Mouse (Mus musculus) liver, postnatal 0 days (tissue): ENCODE data around the gene Spc24. TPM values are rescaled to one million over a fixed set of nuclear protein-coding genes. Genes with fewer than 3 reads are reported as not detected.

Experiments used
- ATAC-seq: fragments of 200-750 bp; cut with Nextera tagmentation; 2 replicates; pipeline ENCODE4 v1.8.0; 2017; ENCODE audit warnings: mild to moderate bottlenecking, moderate library complexity
- DNase-seq: peaks from one replicate; pipeline ENCODE4 v3.0.0-alpha.2; 2016
- H3K27ac ChIP-seq: fragments of 300-500 bp; sonication (generic); 2 replicates; pipeline ENCODE4 v1.5.1; 2014; ENCODE audit warnings: antibody characterized with exemption, moderate library complexity, mild to moderate bottlenecking, low read depth
- H3K27me3 ChIP-seq: fragments of 300-500 bp; sonication (generic); 2 replicates; pipeline ENCODE4 v1.6.1; 2014; ENCODE audit warnings: low read length, control low read depth, mixed read lengths; ENCODE audit not compliant: insufficient read depth
- H3K36me3 ChIP-seq: fragments of 300-500 bp; sonication (generic); replicated peaks from 2 replicates; pipeline ENCODE4 v1.6.1; 2014; ENCODE audit warnings: mild to moderate bottlenecking, control low read depth, low read length, moderate library complexity, mixed read lengths; ENCODE audit not compliant: insufficient read depth
- H3K4me1 ChIP-seq: fragments of 300-500 bp; sonication (generic); 2 replicates; pipeline ENCODE4 v1.6.1; 2014; ENCODE audit warnings: antibody characterized with exemption, mild to moderate bottlenecking, control low read depth; ENCODE audit not compliant: insufficient read depth
- H3K4me2 ChIP-seq: fragments of 300-500 bp; sonication (generic); 2 replicates; pipeline ENCODE4 v1.6.1; 2014; ENCODE audit warnings: low read depth, mild to moderate bottlenecking, low read length, moderate library complexity, mixed read lengths
- H3K4me3 ChIP-seq: fragments of 300-500 bp; sonication (generic); 2 replicates; pipeline ENCODE4 v1.5.1; 2014; ENCODE audit warnings: low read depth, low read length
- H3K9ac ChIP-seq: fragments of 300-500 bp; sonication (generic); replicated peaks from 2 replicates; pipeline ENCODE4 v1.6.1; 2014; ENCODE audit warnings: mild to moderate bottlenecking, moderate library complexity
- H3K9me3 ChIP-seq: fragments of 300-500 bp; sonication (generic); 2 replicates; pipeline ENCODE4 v1.6.1; 2016; ENCODE audit warnings: mild to moderate bottlenecking, control low read depth, low read length, mixed read lengths
- CTCF ChIP-seq: sonication (generic); IDR thresholded peaks from 2 replicates; pipeline ENCODE4 v1.5.1; 2016; ENCODE audit warnings: antibody characterized with exemption, low read depth
- EP300 ChIP-seq: IDR thresholded peaks from 2 replicates; pipeline ENCODE4 v1.6.1; 2016; ENCODE audit warnings: antibody characterized with exemption, low read depth, mild to moderate bottlenecking
- WGBS: fragments of 180-500 bp; shearing (Covaris S2); extraction: QIAGEN DNeasy Blood & Tissue Kit; methylation state at CpG from one replicate; pipeline ENCODE4 v1.1.7; 2014; ENCODE audit not compliant: insufficient replicate concordance; 5-methylcytosine and 5-hydroxymethylcytosine counted together
- polyA plus RNA-seq: library from polyadenylated mRNA; unstranded; fragments of >200 nt; fragmentation: Nextera tagmentation; extraction: Ambion mirVana; gene quantifications from 2 replicates; pipeline ENCODE4 v1.2.1, GENCODE M21; 2015

Gene Spc24
- polyA plus RNA-seq, 1 experiment from 2014 or later, result 38.4 TPM

- Histone ChIP-seq H3K4me2 (no peak overlapping the region), H3K27me3 (no peaks in the 10 kb centered on the region), H3K9me3 (no peaks in the 10 kb centered on the region), H3K27ac (no peak overlapping the region), H3K4me1 (peaks cover 29% of the 10 kb centered on the region; the same call in 1 of the 2 replicates), H3K36me3 (no peaks in the 10 kb centered on the region), H3K4me3 (no peak overlapping the region), H3K9ac (no peak overlapping the region)
- TF ChIP-seq EP300, result no peak
- 83% methylated on average over 7 of the region's 7 CpGs for WGBS
- ATAC-seq, result no peak
- DNase-seq, result no peak
Measured at GRCm38 (mm10) chr9:21801121-21801520, 41.0 kb upstream of the Spc24 start.

- Histone ChIP-seq H3K9ac (no peak overlapping the region; the same call in 1 of the 2 replicates), H3K4me2 (peak overlapping the region; percentile 85), H3K36me3 (0 out of 2 replicates have a peak, but pooled peaks cover 6% of the 10 kb centered on the region), H3K27me3 (no peaks in the 10 kb centered on the region), H3K27ac (peak overlapping the region; percentile 89), H3K4me3 (peak overlapping the region; percentile 76), H3K4me1 (peaks cover 20% of the 10 kb centered on the region; the same call in 1 of the 2 replicates), H3K9me3 (no peaks in the 10 kb centered on the region)
- 47% methylated on average over 3 of the region's 3 CpGs for WGBS
- DNase-seq (no peak), ATAC-seq (peak; percentile 30)
- TF ChIP-seq CTCF, result no peak
- peak; percentile 48; the same call in 1 of the 2 replicates for TF ChIP-seq EP300
Measured at GRCm38 (mm10) chr9:21799010-21799350, 38.9 kb upstream of the Spc24 start.

- peak within 1 kb of the TSS; percentile 89 for H3K27ac ChIP-seq
- H3K9ac ChIP-seq, result peak within 1 kb of the TSS; percentile 86
- 0 out of 2 replicates have a peak, but pooled peaks cover 6% of the 10 kb centered on the region for H3K36me3 ChIP-seq
- H3K9me3 ChIP-seq, result no peaks in the 10 kb centered on the region
- peak within 1 kb of the TSS; percentile 85 for H3K4me2 ChIP-seq
- peak; percentile 89 for ATAC-seq
- no peak for TF ChIP-seq EP300
- TF ChIP-seq CTCF, result no peak
- DNase-seq, result peak; percentile 89
- peaks cover 20% of the 10 kb centered on the region; the same call in 1 of the 2 replicates for H3K4me1 ChIP-seq
- peak within 1 kb of the TSS; percentile 76 for H3K4me3 ChIP-seq
- WGBS, result under 1% methylated on average over 49 of the region's 52 CpGs
- H3K27me3 ChIP-seq, result no peaks in the 10 kb centered on the region
Measured at GRCm38 (mm10) chr9:21798345-21799009, 38.4 kb upstream of the Spc24 start, which contains the start of gene Kank2. Gene Kank2 (minus strand): TSS chr9:21798744.

GRCm38 (mm10) chr9:21797921-21798344, 37.8 kb upstream of the Spc24 start:
- no peak for TF ChIP-seq EP300
- no peak for TF ChIP-seq CTCF
- Histone ChIP-seq H3K27ac (peak overlapping the region; percentile 89), H3K4me2 (peak overlapping the region; percentile 85), H3K4me3 (peak overlapping the region; percentile 76), H3K4me1 (peaks cover 20% of the 10 kb centered on the region; the same call in 1 of the 2 replicates), H3K9me3 (no peaks in the 10 kb centered on the region), H3K27me3 (no peaks in the 10 kb centered on the region), H3K36me3 (0 out of 2 replicates have a peak, but pooled peaks cover 6% of the 10 kb centered on the region), H3K9ac (peak overlapping the region; percentile 86)
- WGBS, result under 1% methylated on average over 23 of the region's 26 CpGs
- ATAC-seq, result peak; percentile 46
- peak; percentile 64 for DNase-seq

GRCm38 (mm10) chr9:21796919-21797318, 36.8 kb upstream of the Spc24 start:
- H3K9ac ChIP-seq, result no peak overlapping the region; the same call in 1 of the 2 replicates
- 0 out of 2 replicates have a peak, but pooled peaks cover 6% of the 10 kb centered on the region for H3K36me3 ChIP-seq

GRCm38 (mm10) chr9:21796259-21796658, 36.2 kb upstream of the Spc24 start:
- H3K4me3 ChIP-seq, result no peak overlapping the region

More at GRCm38 (mm10) chr9:21796919-21797318, 36.8 kb upstream of the Spc24 start:
- Histone ChIP-seq H3K4me3 (no peak overlapping the region), H3K9me3 (no peaks in the 10 kb centered on the region), H3K27me3 (no peaks in the 10 kb centered on the region), H3K4me2 (peak overlapping the region; percentile 22; the same call in 1 of the 2 replicates), H3K4me1 (peaks cover 23% of the 10 kb centered on the region; the same call in 1 of the 2 replicates), H3K27ac (no peak overlapping the region)
- TF ChIP-seq CTCF (no peak), EP300 (no peak)
- WGBS, result 44% methylated on average over 3 of the region's 3 CpGs
- DNase-seq, result no peak
- ATAC-seq, result no peak

More at GRCm38 (mm10) chr9:21796259-21796658, 36.2 kb upstream of the Spc24 start:
- Histone ChIP-seq H3K9me3 (no peaks in the 10 kb centered on the region), H3K9ac (peak overlapping the region; percentile 18), H3K36me3 (0 out of 2 replicates have a peak, but pooled peaks cover 6% of the 10 kb centered on the region), H3K27ac (no peak overlapping the region), H3K27me3 (no peaks in the 10 kb centered on the region), H3K4me2 (peak overlapping the region; percentile 22; the same call in 1 of the 2 replicates), H3K4me1 (peaks cover 23% of the 10 kb centered on the region; the same call in 1 of the 2 replicates)
- ATAC-seq, result no peak
- DNase-seq, result no peak
- WGBS, result 41% methylated on average over 3 of the region's 3 CpGs
- TF ChIP-seq CTCF, result no peak
- TF ChIP-seq EP300, result no peak
